Mouse (Mus musculus): ENCODE data around the gene Nop2.

Gene Nop2

DNA sequence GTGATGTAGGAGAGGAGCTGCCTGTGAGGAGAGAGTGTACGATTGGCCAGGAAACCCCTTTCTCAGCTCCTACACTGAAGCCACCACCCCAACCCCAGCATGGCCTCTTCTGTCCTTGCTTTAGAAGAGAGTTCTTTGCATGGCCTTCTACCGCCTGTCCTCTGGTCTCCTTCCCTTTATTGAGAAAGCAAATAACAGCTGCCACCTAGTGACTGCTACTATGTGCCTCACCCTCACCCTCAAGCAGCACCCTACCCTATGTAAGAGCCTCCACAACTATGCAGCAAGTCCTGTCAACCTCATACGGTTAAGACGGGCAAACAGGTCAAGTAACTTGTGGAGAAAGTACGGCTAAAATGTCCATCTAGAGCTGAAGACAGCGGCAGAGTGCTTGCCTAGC is 38.5 kb downstream of the Nop2 start:
- no peak for DNase-seq (ENCODE audit: low spot score in 2 of 2)

DNA sequence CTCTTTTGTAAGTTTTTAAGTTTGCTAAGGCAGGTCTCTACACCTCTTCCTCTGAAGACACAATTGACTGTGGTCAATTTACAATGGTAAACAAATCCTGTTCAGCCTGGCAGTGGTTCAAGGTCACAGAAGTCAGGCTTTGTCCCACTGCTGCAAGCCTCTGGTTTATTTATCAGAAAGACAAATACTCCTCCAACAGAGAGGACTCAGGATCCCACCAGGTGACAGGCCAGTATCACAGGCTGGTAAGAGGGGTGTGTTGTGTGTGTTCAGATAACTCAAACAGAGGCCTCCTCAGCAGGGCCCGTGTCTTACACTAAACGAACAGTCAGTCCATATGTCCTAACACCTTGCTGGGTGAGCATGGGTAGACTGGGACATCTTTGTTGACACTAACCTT is 40.8 kb downstream of the Nop2 start:
- DNase-seq (ENCODE audit: low spot score in 2 of 2) = no peak

DNA sequence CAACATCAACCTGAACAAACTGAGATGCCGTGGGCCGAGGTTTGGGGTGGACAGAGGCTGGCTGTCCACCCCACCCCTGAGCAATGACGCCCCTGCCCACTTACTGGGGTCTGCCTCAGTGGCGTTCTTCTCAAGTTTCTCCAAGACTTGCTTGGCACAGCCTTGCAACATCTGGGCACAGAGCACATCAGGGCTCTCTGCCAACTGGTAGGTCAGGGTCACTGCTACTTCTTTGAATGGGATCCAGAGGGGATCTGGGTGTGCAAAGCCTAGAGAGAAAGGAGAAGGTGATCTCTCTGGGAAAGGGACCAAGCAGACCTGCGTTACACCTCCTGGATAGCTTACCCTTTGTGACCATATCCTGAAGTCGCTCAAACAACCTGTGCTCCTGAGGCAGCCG is 41.5 kb downstream of the Nop2 start:
- no peak for DNase-seq (ENCODE audit: low spot score in 2 of 2)

DNA sequence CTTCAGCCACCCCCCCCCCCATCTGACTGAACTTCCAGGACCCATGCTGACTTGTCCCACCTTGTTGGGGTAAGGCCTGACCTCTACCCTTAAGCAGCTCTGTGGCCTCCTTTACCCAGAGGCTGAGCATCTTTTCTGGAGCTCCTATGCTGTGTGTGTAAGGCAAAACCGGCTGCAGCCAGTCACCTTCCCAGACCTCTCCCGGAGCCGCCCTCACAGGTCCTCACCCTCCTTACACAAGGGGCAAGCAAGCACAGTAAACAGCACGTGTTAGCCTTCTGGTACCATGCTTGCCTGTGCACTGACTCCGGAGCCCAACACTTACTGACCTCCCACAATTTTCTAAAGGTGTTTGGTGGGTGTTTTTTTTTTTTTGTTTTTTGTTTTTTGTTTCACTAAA is 43.8 kb downstream of the Nop2 start:
- DNase-seq (ENCODE audit: low spot score in 2 of 2) = no peak

DNA sequence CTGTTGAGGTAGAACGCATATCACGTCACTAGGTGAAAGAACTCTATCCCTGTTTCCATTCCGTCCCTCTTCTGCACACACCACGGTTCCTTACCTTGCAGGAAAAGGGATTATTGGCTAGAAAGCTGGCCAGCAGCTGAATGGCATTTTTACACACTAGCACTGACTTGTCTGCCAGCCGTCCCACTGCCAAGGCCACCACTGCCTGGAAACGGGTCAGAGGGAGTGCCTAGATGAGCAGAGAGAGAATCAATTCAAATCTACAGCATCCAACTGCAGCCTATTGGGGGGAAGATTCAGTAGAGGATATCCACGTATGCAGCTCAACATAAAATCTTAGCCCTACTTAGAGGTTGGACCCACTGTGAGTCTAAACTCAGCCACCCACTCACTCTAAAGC is 47.9 kb downstream of the Nop2 start:
- DNase-seq (ENCODE audit: low spot score in 2 of 2) = no peak

DNA sequence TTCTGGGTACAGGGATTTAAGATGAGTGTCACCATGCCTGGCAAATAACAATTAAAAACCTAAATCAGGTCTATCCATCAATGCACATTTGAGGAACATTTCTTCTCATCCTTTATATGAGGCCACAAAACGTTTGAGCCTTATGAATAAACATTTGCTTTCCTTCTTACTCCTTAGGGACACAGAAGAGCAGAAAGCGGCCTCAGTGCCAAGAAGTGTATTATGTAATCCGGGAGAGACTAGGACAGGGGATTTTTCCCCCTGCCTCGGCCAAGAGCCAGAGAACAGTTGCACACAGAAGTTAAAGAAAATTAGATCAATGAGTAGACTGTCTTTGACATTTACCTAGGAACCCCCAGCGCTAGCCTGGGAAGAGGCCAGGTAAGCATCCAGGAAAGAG is 50.4 kb downstream of the Nop2 start:
- no peak for DNase-seq (ENCODE audit: low spot score in 2 of 2)

DNA sequence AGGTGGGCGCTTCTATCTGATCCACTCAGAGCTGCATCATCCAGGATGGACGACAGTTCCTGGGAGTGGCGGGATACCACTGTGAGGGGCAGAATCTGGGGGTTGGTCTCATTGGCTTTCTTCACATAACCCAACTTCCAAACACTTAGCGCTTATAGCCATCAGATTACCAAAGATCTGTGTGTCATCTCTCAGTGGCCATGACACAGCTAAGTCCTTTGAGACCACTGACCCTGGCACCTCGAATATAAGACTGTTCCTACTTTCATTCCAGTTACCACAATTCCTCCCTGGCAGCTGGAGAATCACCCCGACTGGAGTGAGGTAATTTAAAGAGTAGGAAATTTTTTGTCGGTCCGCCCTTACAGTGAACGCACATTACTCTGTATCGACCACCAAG is 54.5 kb downstream of the Nop2 start:
- no peak for DNase-seq (ENCODE audit: low spot score in 2 of 2)

DNA sequence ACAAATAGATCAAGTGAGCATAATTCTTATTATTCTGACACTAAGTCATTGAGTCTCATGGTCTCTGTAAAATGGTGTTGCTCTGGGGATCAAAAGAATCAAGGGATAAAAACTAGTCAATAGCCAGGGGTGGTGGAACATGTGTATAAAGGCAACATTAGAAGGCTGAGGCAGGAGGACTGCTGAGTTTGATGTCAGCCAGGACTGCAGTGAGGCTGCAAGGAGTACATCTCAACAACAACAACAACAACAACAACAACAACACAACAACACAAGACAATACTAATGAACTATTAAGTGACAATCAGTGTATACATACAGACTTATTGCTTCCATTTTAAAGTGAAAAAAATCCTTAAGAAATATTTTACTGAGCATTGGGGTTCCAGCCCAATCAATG is 59.1 kb downstream of the Nop2 start:
- no peak for DNase-seq (ENCODE audit: low spot score in 2 of 2)

DNA sequence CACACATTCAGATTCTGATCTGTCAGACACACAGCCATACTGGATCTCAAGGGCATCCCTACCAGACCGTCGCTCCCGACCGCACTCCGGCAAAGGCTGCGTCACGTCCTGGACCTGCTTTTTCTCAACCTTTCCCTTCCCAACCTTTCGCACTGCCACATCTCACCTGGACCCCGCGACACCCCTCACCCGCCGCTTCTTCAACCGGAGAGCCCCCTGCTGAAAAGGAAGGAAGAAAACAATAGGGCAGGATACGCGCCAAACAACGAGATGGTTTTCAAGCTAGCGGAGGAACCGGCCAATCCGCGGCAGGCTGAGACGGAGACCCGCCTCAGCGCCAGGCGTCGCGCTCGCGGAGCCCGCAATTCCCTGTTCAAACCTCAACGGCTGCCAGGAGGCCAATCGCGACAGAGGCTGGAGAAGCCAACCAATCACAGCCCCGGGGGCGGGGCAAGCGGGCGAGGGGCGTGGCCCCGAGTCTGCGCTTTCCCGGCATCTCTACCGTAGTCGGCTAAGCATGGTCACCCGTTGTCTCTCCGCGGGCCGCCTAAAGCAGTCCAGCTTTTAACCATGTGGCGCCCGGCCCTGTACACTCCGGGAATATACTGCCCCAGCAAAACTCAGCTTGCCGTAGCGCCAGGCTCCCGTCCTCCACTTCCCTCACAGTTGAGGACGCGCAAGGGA is 59.8 kb downstream of the Nop2 start, which contains the start of the genes Ncapd2 and Mrpl51:
Ncapd2 (minus strand) TSS at position 370 of the 684 bp plus-strand sequence.
Mrpl51 (plus strand) TSS at position 470 of the 684 bp plus-strand sequence.
- peak; percentile 95 to 98 for DNase-seq (ENCODE audit: low spot score in 2 of 2)

DNA sequence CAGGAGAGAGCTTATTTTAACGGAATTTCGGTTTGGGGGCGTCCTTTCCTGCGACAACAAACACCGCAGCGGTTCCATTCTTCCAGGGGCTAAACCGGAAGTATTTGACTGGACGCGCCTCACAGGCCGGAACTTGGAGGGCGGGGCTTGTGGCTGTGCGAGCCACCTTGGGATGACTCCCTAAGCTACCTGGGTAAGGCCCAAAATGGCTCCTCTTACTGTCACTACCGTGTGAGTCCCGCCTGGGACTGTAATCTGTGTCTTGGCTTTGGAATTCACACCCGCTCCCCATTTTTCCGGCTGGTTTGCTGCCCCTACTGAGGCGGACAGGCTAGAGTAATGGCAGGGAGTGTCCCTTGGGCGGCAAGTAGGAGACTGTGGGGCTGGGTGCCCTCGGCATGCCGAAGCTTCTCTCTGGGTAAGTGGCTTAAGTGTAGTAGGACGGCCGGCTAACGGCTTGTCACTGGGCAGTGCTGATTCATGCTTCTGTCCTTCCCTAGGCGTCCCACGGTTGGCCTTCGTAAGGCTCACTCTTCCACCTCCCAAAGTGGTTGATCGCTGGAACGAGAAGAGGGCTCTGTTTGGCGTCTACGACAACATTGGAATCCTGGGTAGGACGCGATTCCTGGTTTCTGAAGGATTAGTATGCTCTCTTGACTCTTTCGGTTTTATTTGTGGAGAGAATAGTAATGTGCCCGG is 60.5 kb downstream of the Nop2 start:
- DNase-seq (ENCODE audit: low spot score in 2 of 2) = peak; percentile 87 to 88

DNA sequence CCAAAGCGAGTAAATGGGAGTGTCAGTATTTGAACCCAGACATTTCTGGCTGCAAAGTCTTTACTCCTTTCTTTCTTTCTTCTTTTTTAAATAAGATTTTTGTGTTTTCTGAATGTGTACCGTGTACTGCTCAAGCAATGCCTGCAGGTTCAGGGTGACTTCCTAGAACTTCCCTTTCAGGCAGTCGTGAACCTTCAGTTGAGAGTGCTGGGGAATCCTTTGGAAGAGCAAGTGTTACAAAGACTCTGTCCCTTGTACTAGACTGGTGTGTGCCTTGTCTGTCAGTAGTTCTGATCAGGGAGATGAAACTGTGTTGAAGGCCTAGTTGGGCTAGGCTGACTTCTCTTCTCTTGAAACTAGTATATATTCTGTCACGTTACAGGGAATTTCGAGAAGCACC is 61.1 kb downstream of the Nop2 start:
- DNase-seq (ENCODE audit: low spot score in 2 of 2) = no peak

DNA sequence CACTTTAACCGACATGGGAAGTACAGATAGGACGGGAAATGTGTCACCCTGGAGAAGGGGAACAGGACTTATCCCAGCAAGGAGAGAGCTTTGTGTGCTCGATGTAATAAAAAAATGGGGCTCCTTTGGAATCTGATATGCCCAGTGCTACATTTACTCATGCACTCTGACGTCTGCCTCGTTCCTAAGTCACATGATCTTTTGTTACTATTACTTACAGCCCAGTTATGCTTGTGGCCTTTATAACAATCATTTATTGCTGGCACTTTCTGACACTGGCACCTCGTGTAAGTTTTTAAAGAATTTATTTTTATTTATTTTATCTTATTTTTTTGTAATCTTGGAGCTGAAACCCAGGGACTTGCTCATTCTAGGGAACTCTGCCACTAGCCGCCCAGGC is 61.7 kb downstream of the Nop2 start:
- DNase-seq (ENCODE audit: low spot score in 2 of 2) = no peak

All from frontal cortex, postnatal 14 days (tissue).